Mouse (Mus musculus) CH12.LX (cell line): ENCODE measurements around the gene Tmem174.

Experiments
- CTCF ChIP-seq, 2 experiments: IDR thresholded peaks in 1 of 2; conservative IDR thresholded peaks in 1 of 2; 2 replicates each; pipeline ENCODE4 v1.5.1; 2011 to 2012; ENCODE audit warnings: low read depth in 2 of 2, low read length in 2 of 2, improper control_type of control experiment in 1 of 2, inconsistent platforms in 1 of 2, mild to moderate bottlenecking in 1 of 2, moderate library complexity in 1 of 2
- E2F4 ChIP-seq: IDR thresholded peaks from 2 replicates; pipeline ENCODE4 v1.6.1; 2011; ENCODE audit warnings: low read depth, low read length, improper control_type of control experiment; ENCODE audit not compliant: insufficient replicate concordance
- GABPA ChIP-seq: IDR thresholded peaks from 2 replicates; pipeline ENCODE4 v1.6.1; 2012; ENCODE audit warnings: low read depth, low read length, improper control_type of control experiment, inconsistent platforms; ENCODE audit not compliant: insufficient replicate concordance
- JUND ChIP-seq: conservative IDR thresholded peaks from 2 replicates; pipeline ENCODE4 v1.6.1; 2011; ENCODE audit warnings: low read depth, low read length, improper control_type of control experiment
- MXI1 ChIP-seq: IDR thresholded peaks from 2 replicates; pipeline ENCODE4 v1.6.1; 2011; ENCODE audit warnings: mild to moderate bottlenecking, low read depth, low read length, improper control_type of control experiment
- NRF1 ChIP-seq: IDR thresholded peaks from 2 replicates; pipeline ENCODE4 v1.6.1; 2014; ENCODE audit warnings: low read depth, mild to moderate bottlenecking, inconsistent platforms, low read length, improper control_type of control experiment, moderate library complexity
- POLR2A ChIP-seq: IDR thresholded peaks from 2 replicates; pipeline ENCODE4 v1.6.1; 2011; ENCODE audit warnings: low read depth, mild to moderate bottlenecking, improper control_type of control experiment, low read length
- SMC3 ChIP-seq: IDR thresholded peaks from 2 replicates; pipeline ENCODE4 v1.6.1; 2011; ENCODE audit warnings: low read depth, low read length, improper control_type of control experiment
- TBP ChIP-seq: conservative IDR thresholded peaks from 2 replicates; pipeline ENCODE4 v1.6.1; 2011; ENCODE audit warnings: low read depth, low read length, improper control_type of control experiment
- TCF12 ChIP-seq: IDR thresholded peaks from 2 replicates; pipeline ENCODE4 v1.6.1; 2014; ENCODE audit warnings: low read depth, mild to moderate bottlenecking, inconsistent platforms, low read length, improper control_type of control experiment
- UBTF ChIP-seq: IDR thresholded peaks from 2 replicates; pipeline ENCODE4 v1.6.1; 2012; ENCODE audit warnings: low read depth, mild to moderate bottlenecking, inconsistent platforms, low read length, improper control_type of control experiment, moderate library complexity
- USF1 ChIP-seq: IDR thresholded peaks from 2 replicates; pipeline ENCODE4 v1.6.1; 2014; ENCODE audit warnings: low read depth, mild to moderate bottlenecking, inconsistent platforms, low read length, improper control_type of control experiment
- ZNF384 ChIP-seq: IDR thresholded peaks from 2 replicates; pipeline ENCODE4 v1.6.1; 2012; ENCODE audit warnings: low read depth, low read length, improper control_type of control experiment, inconsistent platforms

GRCm38 (mm10) chr13:98651228-98651977, 14.2 kb upstream of the Tmem174 start:
- TF ChIP-seq USF1: no peak
- TF ChIP-seq MXI1: no peak
- no peak for TF ChIP-seq TBP
- TF ChIP-seq SMC3: no peak
- TF ChIP-seq CTCF (conservative IDR thresholded peaks at IDR 0.05 in 1 of 2, IDR thresholded peaks at IDR 0.05 in 1 of 2; ENCODE audit: low read depth in 2 of 2, low read length in 2 of 2): no peak
- no peak for TF ChIP-seq ZNF384
- no peak for TF ChIP-seq POLR2A
- TF ChIP-seq UBTF: no peak
- TF ChIP-seq NRF1: no peak
- no peak for TF ChIP-seq TCF12
- no peak for TF ChIP-seq E2F4
- no peak for TF ChIP-seq GABPA
- no peak for TF ChIP-seq JUND
